Mouse (Mus musculus) cortical plate, adult 2 months (tissue): ENCODE data around the gene Gab2.

Experiments
- CTCF ChIP-seq: fragments of 200-500 bp; IDR thresholded peaks from 2 replicates; pipeline ENCODE4 v1.5.1; 2011; ENCODE audit warnings: mild to moderate bottlenecking, control low read depth, low read length; ENCODE audit not compliant: insufficient read depth; ENCODE audit errors: extremely low read depth
- POLR2A ChIP-seq: fragments of 200-500 bp; IDR thresholded peaks from 2 replicates; pipeline ENCODE4 v1.6.1; 2011; ENCODE audit warnings: mild to moderate bottlenecking, low read length, control low read depth; ENCODE audit not compliant: insufficient read depth; ENCODE audit errors: extremely low read depth

GRCm38 (mm10) chr7:97333113-97333898 lies 251.9 kb downstream of the Gab2 start:
- no peak for TF ChIP-seq CTCF
- no peak for TF ChIP-seq POLR2A
